Comparison of ENCODE assay signal across 7 mouse cellular contexts in genomic region chr8:119843444-119843843, GRCm38 (mm10). TPM values are rescaled to one million over a fixed set of nuclear protein-coding genes. Genes with fewer than 3 reads are reported as not detected.
DNase-seq lines count a peak whose midpoint lies in the region; TF ChIP-seq lines count a peak whose summit lies in the region.

No protein-coding gene starts in this region.

- no peak overlapping the region for H3K4me3 ChIP-seq in lung, adult 2 months (replicated peaks; ENCODE audit: extremely low read depth, low read depth, low read length)

- DNase-seq in urinary bladder, postnatal 14 days (ENCODE audit: low spot score): peak; percentile 85
- no peak for DNase-seq in urinary bladder, postnatal 10 days (ENCODE audit: low spot score)
- DNase-seq in adrenal gland, adult 2 months: peak; percentile 71
- DNase-seq in embryo, embryonic 9.5 days (ENCODE audit: extremely low spot score): peak; percentile 79
- DNase-seq in kidney, postnatal 10 days: peak; percentile 90
- peak; percentile 64 for DNase-seq in lung, adult 2 months
- peak; percentile 73 for DNase-seq in right cerebral cortex, postnatal 4 days

- TF ChIP-seq POLR2A in lung, adult 2 months (IDR thresholded peaks at IDR 0.05; ENCODE audit: borderline replicate concordance, extremely low read depth, low read depth, low read length): no peak

- 2% methylated on average over 4 of the region's 4 CpGs for WGBS in lung, adult 2 months

- no peaks in the 10 kb centered on the region for H3K4me1 ChIP-seq in lung, adult 2 months (ENCODE audit: control insufficient read depth, insufficient read depth, low read length)

- peak; percentile 65 for TF ChIP-seq CTCF in lung, adult 2 months (IDR thresholded peaks at IDR 0.05; ENCODE audit: insufficient read depth, low read length)

RNA-seq across cellular contexts. Expression of gene Cotl1, which starts 3.1 kb away (rescaled TPM):
- 10 to 100 TPM; 45.4 to 50.4 TPM for total RNA-seq in adrenal gland, adult 2 months (2021)
- 156 TPM in 2 replicates for polyA plus RNA-seq in adrenal gland, adult 2 months (2012; rRNA removed)
- 155 and 180 TPM in 2 replicates for polyA plus RNA-seq in lung, adult 2 months (2012; rRNA removed)

RNA-seq across cellular contexts. Expression of gene Klhl36, which starts 18.6 kb away (rescaled TPM):
- total RNA-seq in adrenal gland, adult 2 months (2021): 10 to 100 TPM in 1 of 2 experiments, 1 to 10 TPM in 1; 4.3 to 11.3 TPM
- polyA plus RNA-seq in adrenal gland, adult 2 months (2012; rRNA removed): 19.8 and 25.5 TPM in 2 replicates
- 28.9 and 47.8 TPM in 2 replicates for polyA plus RNA-seq in lung, adult 2 months (2012; rRNA removed)
